Mouse (Mus musculus): ENCODE measurements around the gene Mars. TPM values are rescaled to one million over a fixed set of nuclear protein-coding genes. Genes with fewer than 3 reads are reported as not detected.

Mars gene
- total RNA-seq, 2 experiments from 2014 or later: 38.8 to 43.5 TPM

DNA sequence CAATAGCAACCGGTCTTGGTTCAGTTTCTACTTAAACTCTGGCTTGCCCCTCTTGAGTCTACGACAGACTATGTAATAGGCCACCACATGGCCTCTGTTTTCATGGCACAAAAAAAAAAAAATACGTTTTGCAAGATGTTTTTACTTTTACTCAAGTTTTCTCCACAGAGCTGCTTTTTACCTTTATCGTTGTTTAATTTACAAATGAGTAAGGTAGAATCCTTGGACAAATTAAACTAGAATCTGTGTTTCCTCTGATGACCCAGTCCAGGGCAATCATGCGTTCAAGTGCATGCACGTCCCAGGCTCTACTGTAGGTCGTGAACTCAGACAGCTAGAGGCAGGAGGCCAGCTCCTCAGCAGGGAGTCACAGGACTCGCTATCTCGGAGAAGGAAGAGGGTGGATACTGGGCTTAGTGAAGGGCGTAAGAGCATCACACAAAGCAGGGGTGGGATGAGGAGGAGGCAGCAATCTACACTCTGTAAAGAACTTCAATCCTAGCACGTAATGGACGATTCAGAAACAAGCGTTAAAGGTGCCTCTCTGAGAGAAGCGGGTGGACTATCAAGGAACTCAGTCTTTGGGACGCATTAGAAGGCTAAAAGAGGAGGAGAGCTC, 21.9 kb downstream of the Mars start:
- ATAC-seq (replicated peaks; ENCODE audit: low FRiP score, poor library complexity, severe bottlenecking): peak; percentile 35

DNA sequence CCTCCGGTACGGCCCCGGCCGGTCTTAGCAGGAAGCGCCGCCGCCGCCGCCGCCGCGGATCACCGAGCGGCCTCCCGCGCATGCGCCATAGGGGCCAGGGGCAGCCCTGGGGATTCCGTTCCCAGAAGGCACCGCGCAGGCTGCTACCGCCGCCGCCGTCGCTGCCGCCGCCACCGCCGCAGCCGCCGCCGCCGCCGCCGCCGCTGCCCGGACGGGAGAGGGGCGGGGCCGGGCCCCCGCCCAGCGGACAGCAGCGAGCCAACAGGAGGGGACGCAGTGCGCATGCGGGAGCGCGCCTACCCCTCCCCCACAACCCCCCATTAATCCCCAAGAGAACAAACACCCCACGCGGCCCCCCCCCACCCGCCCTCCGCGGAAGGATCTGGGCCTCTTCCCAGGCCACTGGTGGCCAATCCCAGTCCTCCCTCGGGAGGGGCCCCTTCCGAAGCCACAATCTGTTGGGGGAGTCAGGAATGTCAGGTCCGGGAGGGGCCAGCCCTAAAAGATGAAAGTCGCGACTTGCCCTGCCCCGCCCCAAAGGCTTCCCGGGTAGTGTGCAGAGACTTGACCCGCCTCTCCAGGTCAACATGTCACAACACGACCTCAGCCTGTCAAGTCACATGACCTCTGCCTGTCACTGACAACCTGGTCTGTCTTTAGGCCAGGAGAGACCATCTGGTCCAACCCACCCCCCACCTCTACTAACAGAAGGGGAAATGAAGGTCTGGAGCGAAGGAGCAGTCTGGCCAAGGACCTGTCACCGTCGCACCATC, 22.6 kb downstream of the Mars start, which contains the start of gene Mbd6:
Mbd6 (minus strand) TSS at position 219 of the 773 bp plus-strand sequence.
- peak; percentile 53 for ATAC-seq (replicated peaks; ENCODE audit: low FRiP score, poor library complexity, severe bottlenecking)

DNA sequence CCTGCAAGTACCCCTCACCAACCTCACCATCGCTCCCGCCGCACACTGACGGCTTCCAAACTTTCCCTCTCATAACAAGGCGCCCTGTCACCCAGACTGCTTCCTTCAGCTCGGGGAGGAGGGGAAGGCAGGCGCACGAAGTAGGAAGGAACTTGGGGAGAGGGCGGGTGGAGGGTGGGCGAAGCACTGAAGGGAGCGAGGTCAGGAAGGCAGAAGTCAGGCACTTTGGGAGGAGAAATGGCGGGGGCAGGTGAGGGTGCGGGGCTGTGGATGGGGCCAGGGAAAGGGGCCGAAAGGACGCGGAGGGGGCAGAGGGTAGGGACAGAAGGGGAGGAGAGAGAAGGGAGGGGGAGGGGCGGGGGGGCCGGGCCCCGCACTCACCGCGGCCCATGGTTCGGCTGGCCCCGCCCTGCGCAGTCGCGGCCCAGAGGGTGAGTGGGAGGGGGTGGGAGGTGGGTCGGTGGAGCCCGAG, 23.2 kb downstream of the Mars start:
- ATAC-seq (replicated peaks; ENCODE audit: low FRiP score, poor library complexity, severe bottlenecking): no peak

DNA sequence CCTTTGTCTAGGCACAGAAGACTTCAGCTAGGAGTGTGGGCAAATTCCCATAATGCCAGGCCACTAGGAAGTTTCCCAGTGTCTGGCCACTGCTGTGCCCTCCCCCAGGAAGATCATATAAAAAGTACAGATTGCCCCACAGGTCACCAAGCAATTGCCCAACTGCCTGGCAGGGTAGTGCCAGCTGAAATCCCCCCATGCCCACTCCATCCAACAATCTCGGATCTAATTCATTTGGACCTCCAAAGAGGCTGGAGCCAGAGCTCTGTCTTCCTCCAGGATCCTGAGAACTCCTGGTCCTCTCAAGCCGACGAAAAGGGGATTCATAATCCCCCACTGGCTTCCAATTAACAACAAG, 23.7 kb downstream of the Mars start:
- ATAC-seq (replicated peaks; ENCODE audit: low FRiP score, poor library complexity, severe bottlenecking): no peak

DNA sequence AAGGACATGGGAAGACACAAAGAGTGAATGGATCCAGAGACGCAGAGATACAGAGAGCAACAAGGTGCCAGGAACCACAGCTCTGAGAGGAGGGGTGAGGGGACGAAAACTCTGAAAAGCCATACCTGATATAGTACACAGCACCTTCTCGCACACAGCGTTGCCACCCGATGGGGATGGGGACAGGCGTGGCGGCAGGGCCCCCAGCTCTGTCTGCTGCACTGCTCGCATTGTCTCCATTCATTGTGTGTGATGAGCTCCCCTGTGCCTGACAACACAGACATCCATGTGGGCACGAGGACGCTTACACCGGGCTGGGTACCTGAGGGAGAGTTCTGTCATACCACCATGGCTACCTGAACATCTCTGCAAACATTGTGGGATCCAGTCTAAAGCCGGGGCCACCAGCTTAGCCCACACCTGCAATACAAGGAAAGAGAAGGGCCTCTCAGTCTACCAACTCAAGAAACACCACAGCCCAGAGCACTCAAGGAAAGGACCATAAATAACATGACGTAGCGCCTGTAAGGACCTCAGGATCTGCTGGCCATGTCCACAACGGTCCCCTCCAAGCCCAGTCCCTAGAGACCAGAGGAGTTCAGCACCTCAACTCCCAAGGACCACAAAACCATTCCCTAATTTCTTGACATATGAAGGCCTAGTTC, 24.2 kb downstream of the Mars start:
- no peak for ATAC-seq (replicated peaks; ENCODE audit: low FRiP score, poor library complexity, severe bottlenecking)

DNA sequence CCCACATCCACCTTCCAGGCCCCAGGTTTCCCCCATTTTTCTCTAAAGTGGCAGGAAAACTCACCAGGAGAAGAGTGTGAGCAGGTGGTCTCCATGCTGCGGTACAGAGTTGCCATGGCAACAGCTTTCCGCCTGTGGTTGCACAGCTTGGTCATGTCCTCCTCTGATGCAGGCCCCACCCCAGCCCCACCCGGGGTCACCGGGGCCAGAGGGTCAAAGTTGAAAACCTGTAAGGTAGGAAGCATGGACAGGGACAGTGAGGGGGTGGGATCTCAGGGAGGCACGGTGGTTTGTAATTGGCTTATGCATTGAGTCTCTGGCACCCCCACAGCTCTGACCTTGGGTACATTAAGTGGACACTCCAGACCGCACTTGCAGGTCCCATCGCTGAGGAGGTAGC, 24.9 kb downstream of the Mars start:
- no peak for ATAC-seq (replicated peaks; ENCODE audit: low FRiP score, poor library complexity, severe bottlenecking)

DNA sequence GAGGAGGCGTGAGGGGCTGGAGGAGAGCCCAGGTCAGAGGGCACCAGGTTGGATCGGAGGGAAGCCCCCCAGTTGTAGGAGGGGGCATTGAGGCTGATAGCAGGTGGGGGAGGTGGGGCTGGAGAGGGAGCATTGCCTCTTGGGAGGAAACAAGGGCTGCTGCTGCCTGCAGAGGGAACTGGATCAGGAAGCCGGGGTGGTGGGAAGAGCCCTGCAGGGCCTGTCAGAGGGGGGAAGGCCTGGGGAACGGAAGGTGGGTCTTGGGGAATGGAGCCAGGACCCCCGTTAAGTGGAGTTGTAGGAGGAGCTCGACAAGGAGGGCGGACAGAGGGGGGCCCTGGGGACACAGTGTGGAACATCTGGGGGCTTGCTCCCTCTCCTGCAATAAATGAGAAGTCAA, 25.4 kb downstream of the Mars start:
- ATAC-seq (replicated peaks; ENCODE audit: low FRiP score, poor library complexity, severe bottlenecking): no peak

DNA sequence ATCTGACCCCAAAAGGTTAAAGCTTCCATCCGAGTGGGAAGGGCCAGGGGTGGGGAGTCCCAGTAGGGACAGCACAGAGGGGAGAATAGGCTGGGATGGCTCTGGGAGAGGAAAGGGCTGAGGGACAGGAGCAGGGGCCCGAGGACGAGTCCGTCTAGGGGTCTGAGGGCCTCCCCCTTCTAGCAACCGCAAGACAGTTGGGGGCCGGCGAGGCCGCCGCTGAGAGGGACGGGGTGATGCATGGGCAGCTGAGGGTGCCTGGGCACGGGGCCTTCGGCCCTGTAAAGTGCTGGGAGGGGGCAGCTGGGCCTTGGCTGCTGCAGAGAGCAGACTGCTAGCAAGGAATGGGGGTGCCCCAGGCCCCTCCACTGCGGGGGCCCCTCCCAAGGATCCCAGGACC, 25.9 kb downstream of the Mars start:
- ATAC-seq (replicated peaks; ENCODE audit: low FRiP score, poor library complexity, severe bottlenecking): no peak

DNA sequence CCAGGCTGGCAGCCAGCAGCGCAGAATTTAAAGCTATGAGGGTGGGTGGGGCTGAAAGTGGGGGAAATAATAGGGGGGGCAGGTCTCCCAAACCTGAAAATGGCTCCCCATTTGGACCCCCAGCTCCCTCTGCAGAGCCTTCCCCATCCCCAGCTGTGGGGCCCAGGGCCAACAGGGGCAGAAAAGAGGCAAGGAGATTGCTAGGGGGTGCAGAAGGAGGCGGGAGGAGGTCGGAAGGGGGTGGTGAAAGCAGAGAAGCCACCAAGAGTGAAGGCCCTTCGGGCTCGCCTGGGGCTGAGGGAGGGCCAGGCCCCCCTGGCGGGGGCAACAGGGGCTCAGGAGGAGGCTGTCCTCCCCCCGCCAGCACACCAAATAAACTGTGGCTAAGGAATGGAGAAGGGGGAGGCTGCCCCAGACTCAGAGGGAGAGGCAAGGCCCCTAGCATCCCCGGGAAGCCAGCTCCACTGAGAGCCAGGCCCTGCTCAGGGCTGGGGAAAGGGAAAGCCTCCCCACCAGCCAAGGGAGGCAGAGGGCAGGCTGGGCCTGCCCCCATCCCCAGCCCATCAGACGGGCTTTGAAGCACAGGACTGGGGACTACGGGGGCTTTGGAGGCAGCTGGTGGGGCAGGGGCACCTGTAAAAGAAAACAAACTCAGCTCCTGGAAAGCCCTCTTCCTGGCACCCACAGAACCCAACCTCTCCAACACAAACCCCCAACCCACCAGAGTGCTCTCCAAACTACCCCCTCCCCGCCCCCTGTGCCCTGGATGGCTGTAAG, 26.7 kb downstream of the Mars start:
- ATAC-seq (replicated peaks; ENCODE audit: low FRiP score, poor library complexity, severe bottlenecking): no peak

DNA sequence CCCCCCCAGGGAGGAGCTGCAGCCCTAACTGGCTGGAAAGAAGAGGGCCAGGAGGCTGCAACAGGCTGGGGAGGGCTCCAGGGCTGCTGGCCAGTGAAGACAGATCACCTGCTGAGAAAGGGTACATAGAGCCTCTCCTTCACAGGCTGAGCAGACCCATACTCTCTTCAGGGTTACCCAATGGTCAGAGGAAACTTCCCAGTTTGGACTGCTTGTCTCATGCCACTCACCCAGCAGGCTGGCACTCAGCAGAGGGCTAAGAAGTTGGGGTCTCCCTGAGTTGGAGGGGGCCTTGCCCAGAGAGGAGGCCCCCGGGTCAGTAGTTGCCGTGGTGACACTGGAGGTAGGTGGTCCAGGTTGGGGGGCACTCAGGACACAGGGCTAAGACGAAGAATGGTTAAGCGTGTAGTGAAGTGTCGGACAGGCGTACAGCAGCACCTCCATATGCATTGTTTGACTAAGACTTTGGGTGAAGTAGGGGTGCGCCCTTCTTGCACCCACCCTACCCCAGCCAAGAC, 27.4 kb downstream of the Mars start:
- ATAC-seq (replicated peaks; ENCODE audit: low FRiP score, poor library complexity, severe bottlenecking): no peak

DNA sequence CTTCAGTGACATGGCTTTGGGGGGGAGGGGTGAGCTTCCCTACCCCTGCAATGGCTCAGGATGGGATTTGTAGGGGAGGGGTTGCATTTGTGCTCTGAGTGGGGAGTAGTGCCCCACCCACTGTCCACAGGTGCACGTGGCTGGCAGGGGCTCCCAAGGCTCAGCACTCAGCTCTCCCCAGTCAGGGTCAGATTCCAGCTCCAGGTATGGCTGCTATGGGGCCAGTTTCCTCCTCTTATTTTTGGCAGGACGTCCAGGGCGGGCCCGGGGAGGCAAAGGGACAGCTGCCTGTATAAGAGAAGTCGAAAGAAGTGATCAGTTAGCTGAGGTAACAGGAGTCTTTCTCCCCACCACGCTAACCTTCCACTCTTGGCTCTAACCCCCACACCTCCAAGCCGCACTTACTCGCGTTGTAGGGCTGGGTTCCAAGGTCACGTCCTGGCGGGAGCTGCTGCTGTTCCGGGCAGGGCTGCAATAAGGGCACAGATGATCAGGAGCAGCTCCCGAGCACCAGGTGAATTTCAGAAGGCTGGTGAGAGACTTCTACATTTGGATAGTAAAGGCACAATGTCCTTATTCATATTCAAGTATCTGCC, 28.9 kb downstream of the Mars start:
- ATAC-seq (replicated peaks; ENCODE audit: low FRiP score, poor library complexity, severe bottlenecking): no peak

DNA sequence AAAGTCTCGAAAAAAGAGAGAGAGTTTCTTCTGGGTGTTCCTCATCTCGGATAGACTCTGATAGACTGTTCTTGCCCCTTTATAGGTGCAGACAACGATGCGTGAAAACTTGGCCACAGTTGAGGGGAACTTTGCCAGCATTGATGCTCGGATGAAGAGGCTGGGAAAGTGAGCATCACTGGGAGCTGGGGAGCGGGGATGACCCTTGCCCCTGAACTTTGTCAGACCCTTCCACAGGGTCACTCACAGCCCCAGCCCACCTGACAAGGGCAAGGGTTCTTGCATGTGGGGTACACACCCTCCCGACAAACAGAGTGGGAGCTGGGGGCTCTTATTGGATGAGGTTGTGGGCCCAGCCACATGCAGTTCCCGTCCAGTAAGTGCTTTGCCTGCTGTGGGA, 30.3 kb downstream of the Mars start:
- no peak for ATAC-seq (replicated peaks; ENCODE audit: low FRiP score, poor library complexity, severe bottlenecking)

DNA sequence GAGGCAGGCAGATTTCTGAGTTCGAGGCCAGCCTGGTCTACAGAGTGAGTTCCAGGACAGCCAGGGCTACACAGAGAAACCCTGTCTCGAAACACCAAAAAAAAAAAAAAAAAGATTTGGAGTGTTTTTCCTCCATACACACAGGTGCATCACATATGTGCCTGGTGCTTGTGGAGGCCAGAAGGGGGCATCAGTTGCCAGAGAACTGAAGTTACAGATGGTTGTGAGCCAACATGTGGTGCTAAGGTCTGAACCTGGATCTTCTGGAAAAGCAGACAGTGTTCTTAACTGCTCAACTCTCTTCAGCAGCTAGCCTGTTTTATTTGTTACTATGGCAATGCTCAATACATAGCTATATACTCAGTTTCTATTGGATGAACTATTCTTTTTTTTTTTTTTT, 31.9 kb downstream of the Mars start:
- no peak for ATAC-seq (replicated peaks; ENCODE audit: low FRiP score, poor library complexity, severe bottlenecking)

DNA sequence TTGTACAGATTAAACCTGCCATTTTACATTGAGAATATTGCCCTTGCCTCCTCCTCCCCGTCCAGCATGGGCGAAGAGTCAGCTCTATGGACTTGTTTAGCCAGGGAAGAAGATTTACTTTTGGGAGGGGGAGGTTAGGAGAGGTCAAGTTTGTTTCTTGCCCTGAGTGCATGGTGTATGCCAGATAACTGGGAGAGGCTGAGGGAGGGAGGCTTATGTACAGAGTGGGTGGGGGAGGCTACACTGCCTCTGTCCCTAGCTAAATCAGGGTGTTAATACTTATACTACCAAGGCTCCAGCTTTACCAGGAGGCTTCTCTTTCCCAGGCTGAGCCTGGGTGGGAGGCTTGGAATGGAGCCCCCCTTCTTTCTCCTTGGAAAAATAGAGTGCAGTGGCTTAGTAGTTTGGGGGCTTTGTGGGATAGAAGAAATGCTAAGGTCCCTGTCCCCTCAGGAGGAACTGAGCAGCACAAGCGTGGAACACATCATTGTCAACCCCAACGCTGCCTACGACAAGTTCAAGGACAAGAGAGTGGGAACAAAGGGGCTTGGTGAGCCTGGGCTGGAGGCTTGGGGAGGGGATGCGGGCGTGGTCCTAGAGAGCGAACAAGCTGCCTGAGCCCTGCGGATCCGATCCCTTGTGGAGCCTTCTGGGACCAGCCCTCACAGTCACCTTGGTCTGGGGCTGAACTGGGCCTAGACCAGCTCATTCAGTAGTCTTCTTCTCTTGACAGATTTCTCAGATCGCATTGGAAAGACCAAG, 37.1 kb downstream of the Mars start:
- no peak for ATAC-seq (replicated peaks; ENCODE audit: low FRiP score, poor library complexity, severe bottlenecking)

DNA sequence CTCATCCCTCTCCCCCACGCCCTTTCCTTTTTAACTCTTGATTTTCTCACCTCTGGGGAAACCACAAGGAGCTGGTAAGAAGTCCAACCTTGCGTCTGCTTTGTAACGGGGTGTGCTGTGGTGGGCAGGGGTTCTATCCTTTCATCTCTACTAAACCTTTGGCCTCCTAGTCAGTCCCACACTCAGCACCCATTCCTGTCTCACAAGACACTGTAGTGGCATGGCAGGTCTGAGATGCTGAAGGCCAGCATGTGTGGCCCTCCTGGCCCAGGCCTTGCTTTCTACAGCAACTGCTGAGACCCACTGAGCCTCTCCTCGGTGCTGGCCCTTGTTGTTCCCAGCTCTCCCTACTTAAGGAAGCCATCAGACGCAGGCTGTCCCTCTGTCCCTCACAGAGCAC, 39.2 kb downstream of the Mars start:
- ATAC-seq (replicated peaks; ENCODE audit: low FRiP score, poor library complexity, severe bottlenecking): no peak

DNA sequence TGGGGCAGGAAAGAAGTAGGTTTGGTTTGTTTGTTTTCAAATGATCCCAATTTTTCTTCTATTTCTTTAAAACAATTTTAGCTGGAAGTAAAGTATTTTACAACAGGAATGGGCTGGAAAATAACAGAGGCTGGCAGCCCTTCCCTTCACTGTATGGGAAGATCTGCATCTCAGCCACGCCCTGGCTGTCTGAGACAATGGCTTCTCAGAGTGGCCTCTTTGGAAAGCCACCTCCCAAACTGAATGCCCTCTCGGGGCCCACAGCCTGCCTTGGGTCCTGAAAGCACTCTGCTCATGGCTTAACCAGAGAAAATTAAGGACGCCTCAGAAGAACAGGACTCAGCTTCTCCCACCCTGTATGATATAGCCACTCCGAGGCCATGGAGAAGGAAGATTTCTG, 41.7 kb downstream of the Mars start:
- no peak for ATAC-seq (replicated peaks; ENCODE audit: low FRiP score, poor library complexity, severe bottlenecking)

DNA sequence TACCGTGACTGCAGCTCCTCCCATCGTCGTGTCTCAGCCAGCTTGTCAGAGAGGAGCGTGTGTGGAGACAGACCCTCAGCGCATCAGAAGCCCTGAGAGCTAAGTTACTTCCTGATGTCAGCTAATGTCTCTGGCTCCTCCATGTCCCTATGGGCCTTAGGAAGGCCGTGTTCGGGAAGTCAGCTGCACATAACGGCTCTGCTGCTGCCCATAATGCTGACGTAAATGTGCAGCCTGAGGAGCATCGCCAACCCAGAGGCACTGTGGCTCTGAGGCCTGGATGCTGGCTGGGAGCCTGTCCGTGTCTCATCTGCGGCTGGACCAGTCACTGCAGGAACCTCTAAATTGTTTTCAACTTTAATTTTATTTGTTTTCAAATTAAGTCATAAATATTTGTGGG, 42.5 kb downstream of the Mars start:
- no peak for ATAC-seq (replicated peaks; ENCODE audit: low FRiP score, poor library complexity, severe bottlenecking)

DNA sequence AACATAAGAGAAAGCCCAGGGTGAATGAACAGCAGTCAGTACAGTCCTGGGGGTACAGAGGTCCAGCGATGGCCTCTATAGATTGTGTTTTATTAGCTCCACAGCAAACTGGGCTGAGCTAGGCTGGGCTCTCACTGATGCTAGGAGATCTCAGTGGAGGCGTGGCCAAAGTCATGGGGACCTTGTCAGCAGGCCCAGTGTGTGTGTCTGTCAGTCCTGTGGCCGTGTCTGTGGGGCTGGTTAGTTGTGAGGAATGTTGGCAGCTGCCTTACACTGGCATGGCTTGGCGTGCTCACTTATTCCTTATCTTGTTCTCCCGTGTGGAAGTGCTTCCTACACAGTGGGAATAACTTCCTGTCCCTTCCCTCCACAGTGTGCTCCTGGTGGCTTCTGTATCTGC, 43.2 kb downstream of the Mars start:
- ATAC-seq (replicated peaks; ENCODE audit: low FRiP score, poor library complexity, severe bottlenecking): 0 out of 2 replicates have a peak, but pooled peaks have one; percentile 17

DNA sequence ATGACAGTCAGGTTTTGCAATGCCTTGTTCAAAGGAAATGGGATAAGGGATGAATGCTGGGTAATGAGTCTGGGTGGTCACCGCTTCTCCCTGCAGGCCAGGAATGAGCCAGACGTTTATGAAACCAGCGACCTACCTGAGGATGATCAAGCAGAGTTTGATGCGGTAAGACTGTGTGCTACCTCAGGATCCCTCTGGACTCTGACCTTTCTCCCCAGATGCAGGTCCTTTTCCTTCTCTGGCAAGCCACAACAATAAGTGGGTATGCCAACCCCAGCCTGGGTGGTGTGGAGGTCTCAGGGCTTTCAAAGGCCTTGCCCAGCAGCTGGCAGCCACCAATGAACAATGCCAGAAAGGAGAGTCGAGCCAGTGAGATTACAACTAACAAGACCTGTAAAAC, 44.3 kb downstream of the Mars start:
- ATAC-seq (replicated peaks; ENCODE audit: low FRiP score, poor library complexity, severe bottlenecking): no peak

Measured in erythroblast, adult 5-6 weeks (primary cell).